Mouse (Mus musculus) heart, postnatal 14 days (tissue): ENCODE data around the gene Zfp524. TPM values are rescaled to one million over a fixed set of nuclear protein-coding genes. Genes with fewer than 3 reads are reported as not detected.
A peak's percentile ranks its signal among the peaks of the same experiment; 100 is the strongest.

Source experiments
- DNase-seq, 2 experiments: peaks; one replicate each; pipeline ENCODE4 v3.0.0; 2021 to 2022
- intact Hi-C: fragments of 180-260 bp; cut with DNase I; formaldehyde crosslinking; loops from one replicate; pipeline ENCODE4 v1.15.1; 2025
- total RNA-seq, 2 experiments: library from RNA; stranded (reverse); gene quantifications; 2 replicates each; pipeline ENCODE4 v1.2.3; 2021

Gene Zfp524
- total RNA-seq, 2 experiments from 2014 or later = 8.1 to 8.6 TPM

DNA sequence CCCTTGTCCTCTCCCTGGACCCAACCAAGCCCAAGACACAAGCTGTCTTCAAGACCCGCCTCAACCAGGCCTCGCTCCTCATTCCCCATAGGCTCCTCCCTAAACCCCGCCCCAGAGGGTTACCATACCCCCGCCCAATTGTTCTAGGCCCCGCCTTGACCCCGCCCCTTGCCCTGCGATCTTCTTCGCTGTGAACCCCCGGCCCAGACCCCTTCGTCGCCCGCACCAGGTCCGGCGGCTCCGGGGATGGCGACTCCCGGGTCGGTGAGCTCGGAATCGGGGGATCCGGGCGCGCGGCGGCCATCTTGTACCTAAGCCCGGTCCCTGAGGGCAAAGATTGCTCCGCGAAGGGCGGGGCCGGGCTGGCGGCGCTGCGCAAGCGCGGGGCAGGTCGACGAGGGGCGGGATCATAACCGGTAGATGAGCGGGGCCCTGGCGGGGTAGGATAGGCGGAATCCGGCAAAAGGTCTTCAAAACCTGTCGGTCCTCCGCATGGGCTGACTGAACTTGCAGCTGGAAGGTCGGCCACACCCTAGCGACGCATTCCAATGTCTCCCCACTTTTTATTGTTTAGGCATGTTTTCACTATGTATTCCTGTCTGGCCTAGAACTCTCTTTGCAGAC lies 24.0 kb downstream of the Zfp524 start, which contains the start of gene Zfp784:
Zfp784 (minus strand) TSS at position 338 of the 624 bp plus-strand sequence.
- DNase-seq = peak; percentile 94 to 95
- intact Hi-C loops = no loop called here

GRCm38 (mm10) chr7:5038940-5039339 lies 24.7 kb downstream of the Zfp524 start:
- no peak for DNase-seq
- intact Hi-C loops = no loop called here

DNA sequence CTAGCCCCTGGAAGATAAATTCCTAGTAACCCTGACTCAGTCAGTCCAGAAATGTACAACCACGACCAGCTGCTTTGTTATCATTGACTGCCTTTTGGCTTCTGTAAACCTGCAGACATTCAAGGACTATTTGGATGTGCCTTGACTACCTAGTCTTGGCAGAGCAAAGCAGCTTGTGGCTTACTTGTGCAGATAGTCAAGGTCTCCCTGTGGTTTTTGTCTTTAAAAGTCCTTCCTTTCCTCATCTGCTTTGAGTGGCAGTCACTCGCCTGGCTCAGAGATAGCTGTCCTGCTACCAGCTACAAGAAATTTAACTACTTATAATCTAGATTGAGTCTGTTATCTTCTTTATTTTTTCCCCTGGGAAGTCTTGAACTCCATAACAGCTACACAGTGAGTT lies 30.8 kb downstream of the Zfp524 start:
- intact Hi-C loops = loop anchor here (5.0 kb wide), 1 partner anchor 33 kb away; the partner anchor contains the start of genes Fiz1 and Zfp524
- no peak for DNase-seq

DNA sequence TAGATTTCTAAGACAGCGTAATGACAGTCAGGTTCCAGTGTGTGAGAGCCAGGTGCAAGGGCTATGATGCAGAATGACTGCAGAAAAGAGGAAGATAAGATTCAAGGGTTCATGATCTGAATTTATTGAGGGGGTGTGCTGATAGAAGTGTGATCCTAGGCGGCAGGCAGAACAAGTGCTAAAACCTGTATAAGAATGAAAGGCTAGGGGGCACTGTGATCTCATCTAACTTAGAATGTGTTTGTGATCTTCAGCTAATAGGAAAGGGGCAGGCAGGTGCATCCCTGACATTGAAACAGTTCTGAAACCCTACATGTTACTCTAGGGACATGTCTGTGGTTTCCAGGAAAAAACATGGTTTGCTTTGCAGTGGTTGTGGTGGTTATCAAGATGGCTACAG lies 31.9 kb downstream of the Zfp524 start:
- DNase-seq = no peak
- intact Hi-C loops = loop anchor here (5.0 kb wide), 1 partner anchor 34 kb away; the partner anchor contains the start of genes Fiz1 and Zfp524

GRCm38 (mm10) chr7:5047313-5047712 lies 33.1 kb downstream of the Zfp524 start:
- intact Hi-C loops = loop anchor here (1.0 to 5.0 kb wide), 2 partner anchors 35 to 104 kb away; partner anchors contain the start of genes Fiz1 and Zfp524
- DNase-seq = peak in 1 of 2 experiments; percentile 42

DNA sequence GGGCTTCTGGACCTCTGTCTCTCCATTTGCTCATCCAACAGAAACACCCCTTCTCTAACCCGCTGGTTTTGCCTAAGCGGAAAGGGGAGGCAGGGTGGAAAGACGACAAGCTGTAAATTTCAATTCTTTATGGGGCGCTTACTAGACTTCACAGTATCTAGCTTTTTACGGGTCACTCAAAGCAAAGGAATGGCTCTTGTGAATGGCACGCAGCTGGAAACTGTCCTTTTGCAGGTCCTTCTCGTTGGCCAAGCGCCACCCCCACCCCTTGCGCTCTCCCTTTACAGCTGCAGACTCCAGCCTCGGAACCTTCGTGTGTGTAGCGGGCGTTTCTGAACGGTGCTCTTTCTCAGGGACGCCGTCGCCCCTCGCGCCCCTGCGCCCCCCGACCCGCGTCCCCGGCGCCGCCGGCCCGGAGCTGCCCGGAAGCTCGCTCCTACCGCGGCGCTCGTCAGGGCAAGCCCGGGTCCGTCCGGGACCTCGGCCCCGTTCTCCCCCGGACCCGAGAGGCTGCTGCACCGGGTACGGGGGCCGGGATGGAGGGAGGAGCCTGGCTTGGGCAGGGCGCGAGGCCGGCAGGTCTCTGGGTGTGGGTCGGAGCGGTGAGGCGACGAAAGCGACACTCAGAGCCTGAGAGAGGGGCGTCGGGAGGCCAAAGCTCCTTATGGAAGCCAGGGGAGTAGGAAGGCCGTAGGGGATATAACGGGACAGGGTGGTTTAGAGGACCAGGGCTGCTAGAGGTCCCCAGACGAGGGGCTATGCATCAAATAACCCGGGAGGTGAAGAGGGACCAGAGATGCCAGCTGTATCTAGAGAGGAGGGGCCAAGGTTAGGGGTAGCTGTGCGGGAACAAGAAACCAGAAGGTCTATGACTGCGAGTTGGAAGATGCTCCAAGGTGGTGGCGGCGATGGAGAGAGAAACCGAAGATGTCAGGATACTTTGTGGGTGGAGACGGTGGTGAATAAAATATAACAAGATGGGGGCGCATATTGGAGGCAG lies 37.3 kb downstream of the Zfp524 start, which contains the start of gene Zfp580:
Zfp580 (plus strand) TSS at position 346 of the 1,000 bp plus-strand sequence.
- DNase-seq = peak; percentile 81 to 85
- intact Hi-C loops = loop anchor here (10.0 kb wide), 1 partner anchor 497 kb away; no protein-coding TSS in a partner anchor

- no peak for DNase-seq
- intact Hi-C loops = loop anchor here (10.0 kb wide), 1 partner anchor 498 kb away; no protein-coding TSS in a partner anchor
These were observed 38.2 kb downstream of the Zfp524 start for GRCm38 (mm10) chr7:5052438-5052837.

DNA sequence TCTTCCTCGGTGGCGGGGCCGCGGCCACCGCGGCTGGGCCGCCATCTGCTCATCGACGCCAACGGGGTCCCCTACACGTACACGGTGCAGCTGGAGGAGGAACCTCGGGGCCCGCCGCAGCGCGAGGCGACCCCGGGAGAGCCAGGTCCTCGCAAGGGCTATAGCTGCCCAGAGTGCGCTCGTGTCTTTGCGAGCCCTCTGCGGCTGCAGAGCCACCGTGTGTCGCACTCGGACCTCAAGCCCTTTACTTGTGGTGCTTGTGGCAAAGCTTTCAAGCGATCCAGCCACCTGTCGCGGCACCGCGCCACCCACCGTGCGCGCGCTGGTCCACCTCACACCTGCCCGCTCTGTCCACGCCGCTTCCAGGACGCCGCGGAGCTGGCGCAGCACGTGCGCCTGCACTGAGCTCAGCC lies 38.7 kb downstream of the Zfp524 start:
- intact Hi-C loops = loop anchor here (10.0 kb wide), 1 partner anchor 498 kb away; no protein-coding TSS in a partner anchor
- no peak for DNase-seq

DNA sequence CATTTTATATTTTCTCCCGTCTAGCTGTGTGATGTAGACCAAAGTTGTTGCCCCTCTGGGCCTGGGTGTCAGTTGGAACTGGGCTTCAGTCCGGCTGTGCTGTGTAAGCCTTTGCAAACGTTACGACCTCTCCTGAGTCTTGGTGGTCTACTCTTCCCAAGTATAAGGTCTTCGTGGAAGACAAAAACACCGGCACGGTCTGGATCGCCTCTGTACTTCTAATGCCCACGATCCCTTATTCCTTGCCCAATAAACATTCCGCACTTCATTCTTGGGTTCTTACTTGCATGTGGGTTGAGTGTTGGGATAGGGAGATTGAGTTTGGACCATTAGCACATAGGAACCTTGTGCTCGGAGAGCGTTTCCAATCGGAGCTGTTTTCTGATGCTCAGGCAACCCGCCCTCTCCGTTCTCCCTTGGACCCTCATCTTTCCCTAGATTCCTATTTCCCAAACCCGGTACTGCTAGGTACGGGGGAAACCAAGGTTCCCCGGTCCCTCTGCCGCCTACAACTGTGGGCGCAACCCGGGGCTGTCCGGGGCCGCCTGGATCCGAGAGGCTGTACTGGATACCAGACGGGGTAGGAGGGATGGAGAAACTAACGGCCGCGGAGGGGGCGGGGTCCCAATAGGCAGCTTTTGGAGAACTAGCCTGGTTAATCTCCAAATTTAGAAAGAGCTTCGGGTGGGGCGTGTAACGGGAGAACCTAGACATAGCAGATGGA lies 39.4 kb downstream of the Zfp524 start:
- intact Hi-C loops = loop anchor here (10.0 kb wide), 1 partner anchor 499 kb away; no protein-coding TSS in a partner anchor
- no peak for DNase-seq

DNA sequence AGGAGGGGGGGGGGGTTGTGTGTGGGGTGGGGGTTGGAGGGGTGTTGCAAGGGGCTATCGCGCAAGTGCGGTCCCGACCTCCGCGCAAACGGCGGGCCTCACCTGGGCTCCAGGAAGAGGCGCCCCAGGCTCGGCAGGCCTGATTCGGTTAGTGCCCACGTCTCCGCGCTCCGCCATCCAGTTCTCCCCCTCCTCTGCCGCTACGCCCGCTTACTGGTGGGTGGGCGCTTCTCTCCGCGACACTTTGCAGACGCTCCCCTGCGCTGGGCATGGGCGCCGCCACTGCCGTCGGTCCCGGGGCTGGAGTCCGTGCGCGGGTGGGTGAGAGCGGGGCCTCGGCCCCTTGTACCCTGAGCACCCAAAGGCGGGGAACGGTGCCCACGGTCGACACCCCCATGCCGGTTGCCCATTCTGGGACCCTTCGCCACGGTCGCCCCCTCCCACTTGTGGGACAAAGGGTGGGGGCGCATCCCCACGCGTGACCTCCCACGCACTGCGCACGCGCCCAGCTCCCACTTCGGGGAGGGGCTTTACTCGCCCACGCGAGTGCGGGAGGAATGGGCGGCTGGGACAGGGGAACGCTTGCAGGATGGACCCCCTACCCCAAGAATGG lies 42.5 kb downstream of the Zfp524 start:
- intact Hi-C loops = loop anchor here (10.0 kb wide), 1 partner anchor 502 kb away; no protein-coding TSS in a partner anchor
- no peak for DNase-seq

DNA sequence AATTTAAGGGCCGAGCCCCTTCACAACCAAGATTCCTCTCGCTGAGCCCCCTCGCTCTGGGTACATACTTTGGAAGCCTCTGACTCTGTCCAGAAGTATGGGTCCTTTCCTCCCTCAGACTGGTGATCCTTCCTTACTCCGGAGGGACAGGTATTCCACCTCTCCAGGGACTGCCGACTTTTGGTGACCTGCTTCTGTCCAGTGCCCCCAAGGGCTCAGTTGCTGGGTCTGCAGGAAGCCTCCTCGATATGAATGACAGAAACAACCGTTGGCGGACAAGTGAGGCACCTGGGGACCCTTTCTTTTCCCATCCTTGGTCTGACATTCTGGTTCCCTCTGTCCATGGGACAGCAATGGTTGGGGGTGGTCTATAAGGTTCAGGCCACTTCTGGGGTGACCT lies 43.2 kb downstream of the Zfp524 start:
- intact Hi-C loops = loop anchor here (10.0 kb wide), 1 partner anchor 503 kb away; no protein-coding TSS in a partner anchor
- DNase-seq = no peak

DNA sequence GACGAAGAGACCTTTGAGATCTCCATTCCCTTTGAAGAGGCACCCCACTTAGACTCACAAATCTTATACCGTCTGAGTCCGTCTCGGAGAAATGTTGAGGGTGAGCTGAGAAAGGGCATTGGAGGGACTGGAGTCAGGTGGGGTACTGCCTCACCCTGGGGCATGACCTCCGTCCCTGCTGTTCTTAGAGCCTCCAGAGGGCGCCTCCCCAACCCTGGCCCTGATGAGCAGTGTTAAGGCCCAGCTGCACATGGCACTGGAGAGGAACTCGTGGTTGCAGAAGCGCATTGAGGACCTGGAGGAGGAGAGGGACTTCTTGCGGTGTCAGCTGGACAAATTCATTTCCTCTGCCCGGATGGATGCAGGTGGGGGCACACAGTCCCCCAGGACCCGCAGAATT lies 43.6 kb downstream of the Zfp524 start:
- intact Hi-C loops = loop anchor here (10.0 kb wide), 1 partner anchor 503 kb away; no protein-coding TSS in a partner anchor
- no peak for DNase-seq

DNA sequence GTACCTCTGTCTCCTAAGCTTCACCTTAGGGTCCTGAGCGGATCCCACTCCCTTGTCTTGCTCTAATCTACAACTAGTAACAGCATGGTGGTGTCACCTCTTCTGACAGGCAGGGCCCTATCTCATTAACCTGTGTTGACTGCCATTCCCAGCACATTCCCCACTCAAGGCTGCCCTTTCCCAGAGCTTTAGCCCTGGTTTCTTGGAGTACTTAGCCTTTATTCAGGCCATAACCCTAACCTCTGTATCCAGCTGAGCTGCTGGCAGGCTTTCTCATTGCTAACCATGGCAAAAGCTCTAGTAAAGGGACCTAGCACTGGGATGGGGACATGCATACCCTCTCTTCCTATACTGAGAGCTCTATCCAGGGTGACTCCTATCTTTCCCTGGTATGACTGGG lies 44.4 kb downstream of the Zfp524 start:
- intact Hi-C loops = loop anchor here (10.0 kb wide), 1 partner anchor 504 kb away; no protein-coding TSS in a partner anchor
- no peak for DNase-seq

DNA sequence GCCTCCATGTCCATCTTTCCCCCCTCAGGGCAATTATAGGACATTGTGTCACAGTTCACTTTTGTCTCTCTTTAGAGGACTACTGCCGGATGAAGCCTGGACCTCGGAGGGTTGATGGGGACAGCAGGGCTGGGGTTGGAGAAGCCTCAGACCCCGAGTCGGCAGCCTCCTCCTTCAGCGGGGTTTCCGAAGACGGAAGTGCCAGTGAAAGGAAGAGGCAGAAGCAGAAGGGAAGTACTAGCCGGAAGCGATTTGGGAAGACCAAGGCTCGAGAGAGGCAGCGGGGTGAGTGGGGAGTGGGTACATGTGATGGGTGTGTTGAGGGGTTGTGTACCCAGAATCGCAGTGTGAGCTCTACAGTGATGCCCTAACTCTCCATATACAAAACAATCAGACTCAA lies 45.2 kb downstream of the Zfp524 start:
- DNase-seq = no peak
- intact Hi-C loops = loop anchor here (10.0 kb wide), 1 partner anchor 505 kb away; no protein-coding TSS in a partner anchor

GRCm38 (mm10) chr7:5060239-5060731 lies 46.1 kb downstream of the Zfp524 start:
- intact Hi-C loops = loop anchor here (2.0 kb wide), 2 partner anchors 45 to 65 kb away; partner anchors contain the start of genes Fiz1, Gm44973, Rasl2-9 and Zfp524
- peak; percentile 75 to 82 for DNase-seq

DNA sequence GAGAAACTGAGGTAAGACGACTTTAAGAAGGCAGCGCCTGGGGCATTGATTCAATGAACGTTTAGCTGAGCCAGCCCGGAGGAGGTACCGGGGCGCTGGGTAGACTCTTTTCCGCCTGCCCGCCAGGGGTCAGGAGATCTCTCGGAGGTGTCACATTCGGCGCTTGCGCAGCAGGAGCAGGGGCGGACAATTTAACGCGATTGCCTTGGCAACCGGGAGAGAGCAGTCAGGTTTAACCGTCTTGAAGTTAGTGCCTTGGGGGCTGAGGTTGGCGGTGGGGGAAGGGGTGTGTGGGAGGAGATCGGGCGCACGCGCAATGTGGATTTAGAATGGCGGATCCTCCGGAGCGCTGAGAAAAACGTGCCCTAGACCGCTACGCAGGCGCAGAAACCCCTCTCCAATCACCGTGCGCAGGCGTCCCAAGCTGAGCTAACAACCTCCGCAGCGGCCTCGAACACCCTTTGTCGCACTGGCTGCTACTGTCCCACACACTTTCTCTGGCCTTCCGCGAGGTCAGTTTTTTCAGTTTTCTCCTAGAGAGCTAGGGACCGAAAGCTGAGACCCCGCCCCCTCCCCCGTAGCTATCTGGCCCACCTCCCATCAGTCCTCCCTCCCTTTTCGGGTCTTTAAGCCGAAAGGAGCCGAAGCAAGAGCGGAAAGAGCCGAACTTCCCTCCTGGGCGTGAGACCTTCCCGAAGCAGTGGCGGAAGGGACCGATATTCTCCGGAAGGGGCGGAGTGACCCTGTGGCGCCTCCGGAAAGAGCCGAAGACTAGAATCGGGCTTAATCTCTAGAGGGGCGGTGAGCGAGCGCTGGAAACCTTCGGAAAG lies 46.9 kb downstream of the Zfp524 start:
- intact Hi-C loops = loop anchor here (2.0 kb wide), 2 partner anchors 46 to 64 kb away; partner anchors contain the start of genes Fiz1, Gm44973, Rasl2-9 and Zfp524
- peak; percentile 97 to 99 for DNase-seq

- DNase-seq = peak; percentile 95 to 96
- intact Hi-C loops = loop anchor here (2.0 kb wide), 3 partner anchors 19 to 63 kb away; partner anchors contain the start of genes Epn1, Fiz1, Gm44973 and Rasl2-9
These were observed 47.7 kb downstream of the Zfp524 start, which contains the start of gene U2af2 for GRCm38 (mm10) chr7:5061774-5062359. Gene U2af2, plus strand, starts transcription at chr7:5062143.
